Mouse (Mus musculus): ENCODE data around the gene Pla2g2d. TPM values are rescaled to one million over a fixed set of nuclear protein-coding genes. Genes with fewer than 3 reads are reported as not detected.

Gene Pla2g2d
- polyA plus RNA-seq (2015; fragmentation: Nextera tagmentation; extraction: Ambion mirVana), result 0.21 and 0.27 TPM in 2 replicates

DNA sequence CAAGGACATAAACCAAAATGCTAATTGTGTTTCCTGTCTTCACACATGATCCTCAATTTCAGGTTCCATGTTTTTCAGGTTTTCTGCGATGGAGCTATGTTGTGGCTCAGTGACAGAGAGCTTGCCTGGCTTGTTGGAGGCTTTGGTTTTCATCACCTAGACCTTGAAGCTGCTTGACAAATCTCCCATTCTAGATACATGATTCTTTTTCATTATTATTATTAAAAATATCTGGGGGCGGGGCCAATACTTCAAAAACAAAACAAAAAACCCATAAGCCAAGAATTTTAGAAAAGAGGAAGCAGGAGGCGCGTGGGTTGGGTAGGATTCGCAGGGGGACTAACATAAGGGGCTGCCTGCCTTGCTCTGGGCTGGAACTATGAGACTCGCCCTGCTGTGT is at the start of gene Pla2g2d:
Pla2g2d (plus strand) TSS at position 301 of the 400 bp plus-strand sequence.
- 73% methylated on average over 6 of the region's 6 CpGs for WGBS
- DNase-seq (ENCODE audit: low spot score), result no peak

GRCm38 (mm10) chr4:138725751-138726150 is 49.8 kb upstream of the Pla2g2d start:
- TF ChIP-seq EP300 (optimal IDR thresholded peaks at IDR 0.05), result no peak
- no peak for TF ChIP-seq CTCF (IDR thresholded peaks at IDR 0.05; ENCODE audit: low read depth)
- H3K4me3 ChIP-seq (ENCODE audit: low read depth, low read length), result no peak overlapping the region
- no peaks in the 10 kb centered on the region for H3K36me3 ChIP-seq (ENCODE audit: control insufficient read depth, insufficient read depth, low read length)
- H3K4me1 ChIP-seq (replicated peaks; ENCODE audit: control insufficient read depth, insufficient read depth), result peaks cover 2% of the 10 kb centered on the region; the same call in 1 of the 2 replicates
- no peaks in the 10 kb centered on the region for H3K27me3 ChIP-seq (ENCODE audit: control insufficient read depth, insufficient read depth, low read length)
- no peak overlapping the region for H3K27ac ChIP-seq (replicated peaks)
- H3K4me2 ChIP-seq (replicated peaks; ENCODE audit: low read depth), result no peak overlapping the region
- no peak for ATAC-seq (ENCODE audit: low FRiP score, low TSS enrichment)
- no peak overlapping the region for H3K9ac ChIP-seq (ENCODE audit: low read length)
- DNase-seq (ENCODE audit: low spot score), result no peak
- no peaks in the 10 kb centered on the region for H3K9me3 ChIP-seq (ENCODE audit: control insufficient read depth, low read length)
- 71% methylated on average over 5 of the region's 5 CpGs for WGBS

More for the DNA sequence above, at the start of gene Pla2g2d:
- Histone ChIP-seq H3K4me3 (ENCODE audit: low read depth, low read length) (no peak within 1 kb of the TSS), H3K36me3 (ENCODE audit: control insufficient read depth, insufficient read depth, low read length) (no peaks in the 10 kb centered on the region), H3K9me3 (ENCODE audit: control insufficient read depth, low read length) (no peaks in the 10 kb centered on the region), H3K9ac (ENCODE audit: low read length) (no peak within 1 kb of the TSS), H3K27me3 (ENCODE audit: control insufficient read depth, insufficient read depth, low read length) (no peaks in the 10 kb centered on the region), H3K4me1 (replicated peaks; ENCODE audit: control insufficient read depth, insufficient read depth) (no peaks in the 10 kb centered on the region), H3K4me2 (replicated peaks; ENCODE audit: low read depth) (no peak within 1 kb of the TSS), H3K27ac (replicated peaks) (no peak within 1 kb of the TSS)
- TF ChIP-seq CTCF (IDR thresholded peaks at IDR 0.05; ENCODE audit: low read depth) (no peak), EP300 (optimal IDR thresholded peaks at IDR 0.05) (no peak)
- no peak for ATAC-seq (ENCODE audit: low FRiP score, low TSS enrichment)

DNA sequence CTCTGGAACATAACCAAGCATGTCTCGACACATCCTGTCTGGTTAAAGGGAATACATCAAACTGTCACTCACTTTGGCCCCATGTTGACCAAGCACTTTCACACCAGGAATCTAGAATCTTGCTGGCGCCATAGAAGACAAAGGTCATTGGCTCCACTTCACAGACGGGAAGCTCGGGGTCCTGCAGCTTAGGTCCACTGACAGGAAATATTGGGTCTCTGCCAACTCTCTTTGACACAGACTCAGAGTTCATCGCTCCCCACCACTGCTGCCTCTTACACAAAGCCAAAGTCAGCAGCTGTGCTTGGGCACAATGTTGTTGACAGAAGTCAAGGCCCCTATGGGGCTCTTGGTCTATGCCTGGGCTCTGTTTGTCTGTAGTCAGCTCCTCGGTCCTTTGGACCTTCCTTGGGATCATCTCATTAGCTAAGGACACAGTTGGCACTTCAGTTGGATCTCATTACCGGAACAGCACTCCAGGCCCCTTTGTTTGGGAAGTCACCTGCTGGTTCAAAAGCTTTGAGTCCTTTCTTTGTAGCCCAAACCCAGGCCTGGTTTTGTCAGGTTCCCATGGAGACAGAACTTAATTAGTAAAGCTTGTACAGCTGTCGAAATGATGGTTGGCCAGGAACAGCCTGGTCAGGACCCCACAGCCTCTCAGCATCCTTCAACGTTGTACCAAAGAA is 46.4 kb upstream of the Pla2g2d start:
- Histone ChIP-seq H3K9ac (ENCODE audit: low read length) (no peak overlapping the region), H3K4me3 (ENCODE audit: low read depth, low read length) (no peak overlapping the region), H3K4me1 (replicated peaks; ENCODE audit: control insufficient read depth, insufficient read depth) (peaks cover 2% of the 10 kb centered on the region; the same call in 1 of the 2 replicates), H3K9me3 (ENCODE audit: control insufficient read depth, low read length) (no peaks in the 10 kb centered on the region), H3K36me3 (ENCODE audit: control insufficient read depth, insufficient read depth, low read length) (no peaks in the 10 kb centered on the region), H3K27ac (replicated peaks) (no peak overlapping the region), H3K27me3 (ENCODE audit: control insufficient read depth, insufficient read depth, low read length) (no peaks in the 10 kb centered on the region), H3K4me2 (replicated peaks; ENCODE audit: low read depth) (no peak overlapping the region)
- no peak for TF ChIP-seq EP300 (optimal IDR thresholded peaks at IDR 0.05)
- no peak for TF ChIP-seq CTCF (IDR thresholded peaks at IDR 0.05; ENCODE audit: low read depth)
- DNase-seq (ENCODE audit: low spot score) (no peak), ATAC-seq (ENCODE audit: low FRiP score, low TSS enrichment) (no peak)
- 55% methylated on average over 9 of the region's 9 CpGs for WGBS

DNA sequence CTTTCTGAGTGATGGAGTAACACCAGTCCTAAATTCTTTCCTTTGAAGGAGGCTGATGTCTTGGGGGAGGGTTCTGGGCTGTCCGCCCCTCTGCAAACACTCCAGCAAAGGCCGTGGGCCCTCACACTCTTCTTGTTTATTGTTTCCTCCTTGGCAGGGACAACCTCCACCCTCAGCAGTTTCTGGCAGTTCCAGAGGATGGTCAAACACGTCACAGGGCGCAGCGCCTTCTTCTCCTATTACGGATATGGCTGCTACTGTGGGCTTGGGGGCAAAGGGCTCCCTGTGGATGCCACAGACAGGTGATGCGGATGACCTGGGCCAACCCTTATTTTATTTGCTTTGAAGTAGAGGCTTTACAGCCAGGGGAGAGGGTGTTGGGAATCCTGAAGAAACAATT is 41.4 kb upstream of the Pla2g2d start:
- Histone ChIP-seq H3K9ac (ENCODE audit: low read length) (no peak overlapping the region), H3K27ac (replicated peaks) (no peak overlapping the region), H3K36me3 (ENCODE audit: control insufficient read depth, insufficient read depth, low read length) (no peaks in the 10 kb centered on the region), H3K4me1 (replicated peaks; ENCODE audit: control insufficient read depth, insufficient read depth) (no peaks in the 10 kb centered on the region), H3K4me2 (replicated peaks; ENCODE audit: low read depth) (no peak overlapping the region), H3K9me3 (ENCODE audit: control insufficient read depth, low read length) (no peaks in the 10 kb centered on the region), H3K4me3 (ENCODE audit: low read depth, low read length) (no peak overlapping the region), H3K27me3 (ENCODE audit: control insufficient read depth, insufficient read depth, low read length) (no peaks in the 10 kb centered on the region)
- ATAC-seq (ENCODE audit: low FRiP score, low TSS enrichment) (no peak), DNase-seq (ENCODE audit: low spot score) (no peak)
- WGBS, result 59% methylated on average over 7 of the region's 7 CpGs
- no peak for TF ChIP-seq CTCF (IDR thresholded peaks at IDR 0.05; ENCODE audit: low read depth)
- TF ChIP-seq EP300 (optimal IDR thresholded peaks at IDR 0.05), result no peak

DNA sequence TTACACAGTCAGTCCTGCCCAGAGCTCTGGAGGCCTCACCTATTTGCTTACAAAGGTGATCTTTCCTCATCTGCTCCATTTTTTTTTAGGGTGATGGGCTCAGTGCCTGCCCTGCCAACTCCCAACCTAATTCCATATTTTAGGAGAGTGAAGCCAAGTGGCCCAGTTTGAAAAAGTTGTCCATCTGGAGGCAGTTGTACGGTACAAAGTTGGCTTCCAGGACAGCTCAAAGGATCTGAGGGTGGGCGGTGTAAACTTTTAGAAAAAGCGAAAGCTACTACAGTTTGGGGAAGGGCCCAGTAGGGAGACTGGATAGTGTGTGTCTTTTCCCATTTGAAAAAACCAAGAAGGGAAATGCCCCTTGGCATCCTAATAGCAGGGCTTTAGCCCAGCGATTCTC is 40.7 kb upstream of the Pla2g2d start:
- Histone ChIP-seq H3K9ac (ENCODE audit: low read length) (no peak overlapping the region), H3K27ac (replicated peaks) (no peak overlapping the region), H3K4me3 (ENCODE audit: low read depth, low read length) (no peak overlapping the region), H3K4me2 (replicated peaks; ENCODE audit: low read depth) (no peak overlapping the region), H3K27me3 (ENCODE audit: control insufficient read depth, insufficient read depth, low read length) (no peaks in the 10 kb centered on the region), H3K4me1 (replicated peaks; ENCODE audit: control insufficient read depth, insufficient read depth) (no peaks in the 10 kb centered on the region), H3K36me3 (ENCODE audit: control insufficient read depth, insufficient read depth, low read length) (no peaks in the 10 kb centered on the region), H3K9me3 (ENCODE audit: control insufficient read depth, low read length) (no peaks in the 10 kb centered on the region)
- no peak for ATAC-seq (ENCODE audit: low FRiP score, low TSS enrichment)
- TF ChIP-seq CTCF (IDR thresholded peaks at IDR 0.05; ENCODE audit: low read depth) (no peak), EP300 (optimal IDR thresholded peaks at IDR 0.05) (no peak)
- 87% methylated on average over 4 of the region's 4 CpGs for WGBS
- DNase-seq (ENCODE audit: low spot score), result no peak

DNA sequence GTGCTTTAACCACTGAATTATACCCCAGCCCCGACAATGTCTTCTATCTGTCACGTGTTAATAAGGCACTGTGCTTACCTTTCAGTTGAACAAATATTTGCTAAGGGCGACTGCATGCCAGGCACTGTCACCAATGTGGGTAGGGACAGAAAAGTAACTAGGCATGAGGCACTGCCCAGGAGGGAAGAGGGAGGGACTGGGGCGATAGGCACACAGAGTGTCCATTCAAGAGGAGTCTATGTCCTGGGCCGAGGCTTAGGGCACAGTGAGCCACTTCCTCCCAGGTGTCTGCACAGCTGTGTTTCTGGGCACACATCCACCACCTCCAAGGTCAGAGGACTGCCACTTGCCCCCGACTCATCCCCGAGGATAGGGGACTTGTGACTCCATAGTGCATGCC is 38.5 kb upstream of the Pla2g2d start, which contains the start of gene Ubxn10:
Ubxn10 (minus strand) TSS at position 137 of the 400 bp plus-strand sequence.
- TF ChIP-seq CTCF (IDR thresholded peaks at IDR 0.05; ENCODE audit: low read depth) (no peak), EP300 (optimal IDR thresholded peaks at IDR 0.05) (no peak)
- H3K9ac ChIP-seq (ENCODE audit: low read length), result no peak within 1 kb of the TSS
- DNase-seq (ENCODE audit: low spot score) (peak; percentile 85), ATAC-seq (ENCODE audit: low FRiP score, low TSS enrichment) (peak; percentile 92)
- H3K4me2 ChIP-seq (replicated peaks; ENCODE audit: low read depth), result no peak within 1 kb of the TSS
- no peaks in the 10 kb centered on the region for H3K9me3 ChIP-seq (ENCODE audit: control insufficient read depth, low read length)
- no peaks in the 10 kb centered on the region for H3K36me3 ChIP-seq (ENCODE audit: control insufficient read depth, insufficient read depth, low read length)
- WGBS, result 31% methylated on average over 7 of the region's 7 CpGs
- H3K4me3 ChIP-seq (ENCODE audit: low read depth, low read length), result no peak within 1 kb of the TSS
- H3K27ac ChIP-seq (replicated peaks), result peak within 1 kb of the TSS; percentile 82
- no peaks in the 10 kb centered on the region for H3K27me3 ChIP-seq (ENCODE audit: control insufficient read depth, insufficient read depth, low read length)
- H3K4me1 ChIP-seq (replicated peaks; ENCODE audit: control insufficient read depth, insufficient read depth), result no peaks in the 10 kb centered on the region
